Mouse (Mus musculus) yolk sac, embryonic 10.5 days (tissue): Measurements from ENCODE around the gene Trp53tg5.

ENCODE experiments used
- DNase-seq: peaks from one replicate; pipeline ENCODE4 v3.0.0-alpha.2; 2017; ENCODE audit warnings: low spot score

Trp53tg5 gene

DNA sequence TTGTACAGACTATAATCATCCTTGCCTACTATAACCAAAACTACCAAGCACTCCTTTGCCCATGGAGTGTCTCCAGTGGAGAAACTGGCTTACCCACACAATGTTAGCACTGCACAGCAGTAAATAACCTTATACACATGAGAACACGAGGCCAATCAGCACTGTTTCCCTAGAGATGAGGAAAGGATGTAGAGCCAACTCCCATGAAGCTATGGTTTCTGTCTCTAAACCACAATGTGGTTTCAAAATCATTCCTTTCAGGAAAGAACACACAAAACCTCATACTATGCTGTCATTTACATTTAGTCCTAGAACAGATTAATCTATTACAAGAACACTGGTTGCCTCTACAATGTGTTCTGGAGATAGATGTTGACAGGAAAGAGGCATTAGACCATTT is 22.8 kb upstream of the Trp53tg5 start:
- no peak for DNase-seq

DNA sequence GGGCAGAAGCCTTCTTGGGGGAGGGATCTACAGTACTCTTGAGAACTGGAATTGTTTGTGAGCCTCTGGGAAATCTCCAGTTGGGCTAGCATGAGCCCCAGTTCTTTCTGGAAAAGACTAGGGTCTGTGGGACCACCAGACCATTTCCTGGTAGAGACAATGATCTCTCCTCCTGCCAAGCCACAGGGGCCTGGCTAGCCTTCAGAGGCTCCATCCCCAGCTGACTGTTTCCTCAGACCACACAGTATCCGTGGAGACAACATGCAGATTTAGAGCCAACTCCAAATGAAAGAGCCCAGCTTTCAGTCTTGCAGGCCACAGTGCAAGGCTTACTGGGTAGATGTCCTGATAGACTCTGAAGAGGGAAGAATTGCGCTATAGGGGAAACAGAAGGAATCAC is 20.6 kb upstream of the Trp53tg5 start:
- no peak for DNase-seq

DNA sequence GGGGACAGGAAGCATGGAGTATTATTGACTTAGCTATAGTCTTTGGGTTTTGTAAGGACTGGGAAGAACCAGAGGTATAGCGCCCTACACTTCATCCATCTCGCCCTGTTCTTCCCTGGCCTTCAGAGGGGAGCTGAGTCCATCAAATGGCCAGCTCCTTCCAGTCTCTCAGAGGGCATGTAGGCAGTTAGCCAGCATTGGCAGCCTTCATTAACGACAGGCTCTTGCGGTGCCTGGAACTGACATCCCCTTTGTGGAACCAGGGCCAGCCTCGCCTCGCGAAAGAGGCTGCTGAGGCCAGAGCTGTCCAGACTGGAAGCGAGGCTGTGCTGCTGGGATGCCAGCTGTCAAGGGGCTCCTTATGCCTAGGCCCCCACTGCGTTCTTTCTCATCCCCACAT is 14.3 kb upstream of the Trp53tg5 start:
- DNase-seq = no peak

DNA sequence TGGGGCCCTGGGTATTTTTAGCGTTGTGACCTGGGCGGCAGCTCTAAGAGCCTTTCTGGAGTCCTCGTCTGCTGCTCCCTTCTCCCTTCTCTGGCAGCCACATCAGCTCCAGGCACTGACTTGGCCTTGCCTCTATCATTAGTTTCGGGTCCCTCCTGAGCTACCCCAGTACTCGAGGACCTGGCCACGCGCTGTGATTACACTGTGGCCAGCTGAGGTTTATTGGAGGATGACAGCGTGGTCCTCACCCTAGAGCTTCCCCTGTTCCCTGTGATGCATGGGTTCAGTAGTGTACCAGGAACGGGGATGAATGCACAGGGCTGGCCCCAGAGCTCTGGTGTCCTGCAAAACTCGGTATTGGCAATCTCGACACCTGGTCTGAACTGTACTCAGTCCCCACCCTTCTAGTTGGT is 13.6 kb upstream of the Trp53tg5 start:
- no peak for DNase-seq

DNA sequence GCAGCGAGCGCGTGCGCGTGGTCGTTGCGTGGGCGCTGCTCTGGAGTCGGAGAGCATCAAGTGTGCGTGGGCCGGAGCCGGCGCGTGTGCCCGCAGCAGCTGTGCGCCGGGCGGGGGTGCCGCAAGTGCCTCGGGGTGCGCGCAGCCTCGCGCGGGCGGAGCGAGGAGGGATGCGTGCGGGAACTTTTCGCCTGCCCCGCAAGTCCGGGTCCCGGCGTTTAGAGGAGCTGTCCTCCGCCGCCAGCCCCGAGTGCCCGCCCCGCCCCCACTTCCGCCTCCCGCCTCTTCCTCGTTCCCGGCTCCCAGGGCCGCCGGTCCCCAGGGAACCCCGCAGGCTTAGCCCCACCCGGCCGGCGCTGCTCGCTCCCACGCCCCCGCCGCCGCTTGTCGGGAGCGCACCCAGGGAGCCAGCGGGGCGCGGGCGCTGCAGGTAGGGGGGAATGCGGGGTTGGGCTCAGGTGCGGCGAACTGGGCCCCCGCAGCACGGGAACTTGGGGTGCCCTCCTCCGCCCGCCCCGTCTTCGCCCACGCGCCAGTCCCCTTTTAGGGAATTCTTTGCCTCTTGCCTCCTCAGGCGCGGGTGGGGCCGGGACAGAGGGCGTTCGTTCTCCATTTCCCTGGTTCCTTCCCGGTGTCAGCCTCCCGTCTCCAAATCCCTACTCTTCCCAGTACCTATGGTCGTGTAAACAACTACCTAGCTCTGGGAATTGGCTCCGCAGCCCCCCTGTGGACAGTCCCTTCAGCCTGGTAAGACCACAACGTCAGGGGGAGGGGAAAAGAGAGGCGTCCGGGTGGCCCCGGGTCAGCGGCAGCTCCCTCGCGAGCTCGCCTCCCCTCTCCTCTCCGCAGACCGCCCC is 13.0 kb upstream of the Trp53tg5 start:
- DNase-seq = peak; percentile 37

DNA sequence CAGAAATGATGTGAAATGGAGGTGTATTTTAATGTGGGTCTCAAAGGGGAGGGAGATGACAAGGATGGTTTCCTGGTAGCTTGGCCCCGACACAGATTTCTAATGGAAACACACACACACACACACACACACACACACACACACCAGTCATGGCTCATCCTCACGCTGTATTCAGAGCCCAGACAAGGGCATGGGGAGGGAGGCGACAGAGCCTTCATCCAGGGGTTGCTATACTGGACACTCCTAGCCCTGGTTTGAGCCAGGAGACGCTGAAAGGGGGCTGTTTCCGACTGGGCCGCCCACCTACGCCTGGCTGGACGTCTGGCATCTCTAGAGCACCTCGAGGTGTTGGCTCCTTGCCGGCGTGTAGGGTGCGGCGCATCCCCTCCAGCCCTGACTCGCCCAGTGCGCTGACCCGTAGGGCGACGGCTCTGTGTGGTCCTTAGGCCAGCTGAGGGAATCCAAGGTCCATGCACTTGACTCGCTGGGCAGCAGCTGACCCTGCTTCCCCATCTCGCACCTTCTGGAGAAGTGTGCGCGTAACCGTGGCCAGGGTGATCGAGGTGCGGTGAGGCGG is 12.2 kb upstream of the Trp53tg5 start, which contains the start of gene Dbndd2:
Dbndd2 (plus strand) TSS at position 426 of the 577 bp plus-strand sequence.
- DNase-seq = no peak

DNA sequence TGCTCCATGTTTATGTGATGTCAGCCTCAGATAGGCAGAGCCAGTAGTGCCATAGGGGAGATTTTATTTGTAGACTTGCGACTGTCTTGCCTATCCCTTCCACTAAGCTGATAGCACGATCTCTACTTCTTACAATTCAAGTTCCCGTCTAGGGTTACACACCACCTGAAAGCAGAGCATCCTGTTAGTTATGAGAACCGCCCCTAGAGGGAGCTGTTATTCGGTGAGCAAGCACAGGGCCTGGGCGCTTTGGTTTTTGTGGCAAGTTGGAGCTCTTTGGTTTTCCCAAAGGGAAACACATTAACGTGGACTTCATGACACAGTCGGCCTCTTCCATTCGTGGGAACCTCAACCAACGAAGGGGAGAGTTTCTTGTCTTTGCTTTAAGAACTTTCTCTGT is 3.3 kb downstream of the Trp53tg5 start:
- DNase-seq = peak; percentile 40

DNA sequence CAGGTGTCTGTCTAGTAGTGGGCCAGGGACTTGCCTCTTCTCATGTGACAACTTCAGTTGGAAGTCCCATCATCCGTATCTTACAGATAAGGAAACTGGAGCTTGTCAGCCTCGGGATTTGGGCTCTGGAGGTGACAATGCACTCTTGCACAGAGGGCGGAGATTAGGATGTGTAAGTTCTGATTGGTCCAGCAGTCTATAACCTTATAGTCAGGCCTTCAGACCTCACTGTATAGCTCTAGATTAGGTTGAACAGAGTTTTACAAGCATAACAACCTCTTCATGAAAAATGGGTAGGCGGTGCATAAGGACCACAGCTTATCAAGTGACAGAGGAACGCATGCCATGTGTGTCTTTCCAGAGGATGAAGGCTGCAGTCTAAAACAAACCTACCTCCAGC is 6.7 kb downstream of the Trp53tg5 start:
- no peak for DNase-seq

DNA sequence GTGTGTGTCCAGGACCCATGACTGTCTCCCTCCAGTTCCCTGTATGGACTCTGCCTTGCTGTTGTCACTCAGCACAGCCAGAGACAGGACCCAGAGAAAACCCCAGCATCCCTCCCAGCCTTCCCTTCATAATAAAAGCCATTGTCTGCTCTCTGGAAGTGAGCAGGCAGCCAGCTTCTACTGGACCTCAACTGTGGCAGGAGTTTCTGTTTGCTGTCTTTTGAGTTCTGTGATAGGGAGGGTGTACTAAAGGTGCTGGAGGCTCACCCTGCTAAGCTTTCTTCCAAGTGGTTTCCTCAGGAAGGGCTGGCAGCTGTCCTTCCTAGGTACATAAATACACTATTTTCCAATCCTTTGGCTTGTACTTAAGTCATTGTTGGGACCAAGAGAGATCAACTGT is 8.4 kb downstream of the Trp53tg5 start:
- no peak for DNase-seq

DNA sequence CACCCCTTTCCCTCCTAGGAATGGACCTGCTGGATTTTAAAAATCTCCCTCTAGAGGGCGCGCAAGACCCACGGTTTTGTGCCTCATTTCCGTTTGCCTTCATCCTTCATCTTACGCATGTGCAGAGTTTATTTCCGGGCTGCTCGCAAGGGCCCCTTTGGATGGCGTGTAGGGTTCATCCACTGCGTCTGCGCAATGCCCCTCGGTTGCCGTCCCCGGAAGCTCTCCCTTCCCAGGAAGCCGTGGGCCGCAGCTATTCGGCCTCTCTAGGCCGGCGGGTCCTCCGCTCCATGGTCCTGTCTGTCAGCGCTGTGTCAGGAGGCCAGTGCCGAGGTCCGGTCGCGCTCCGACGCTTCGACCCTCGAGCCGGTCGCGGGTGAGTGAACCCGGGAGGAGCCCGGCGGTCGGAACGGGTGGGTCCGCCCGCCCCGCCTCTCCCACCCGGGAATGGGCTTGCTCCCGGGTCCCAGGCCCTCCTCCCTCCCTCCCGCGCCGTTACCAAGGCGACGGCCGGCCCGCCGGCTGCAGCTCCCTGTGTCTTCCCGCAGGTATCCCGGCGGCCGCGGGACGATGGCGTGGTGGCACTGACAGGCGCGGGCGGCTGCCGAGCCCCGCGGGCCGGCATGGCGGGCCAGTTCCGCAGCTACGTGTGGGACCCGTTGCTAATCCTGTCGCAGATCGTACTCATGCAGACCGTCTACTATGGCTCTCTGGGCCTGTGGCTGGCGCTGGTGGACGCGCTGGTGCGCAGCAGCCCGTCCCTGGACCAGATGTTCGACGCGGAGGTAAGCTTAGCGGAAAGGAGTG is 12.6 kb downstream of the Trp53tg5 start, which contains the start of gene Gm20458:
Gm20458 (plus strand) TSS at position 223 of the 807 bp plus-strand sequence.
- peak; percentile 96 for DNase-seq

DNA sequence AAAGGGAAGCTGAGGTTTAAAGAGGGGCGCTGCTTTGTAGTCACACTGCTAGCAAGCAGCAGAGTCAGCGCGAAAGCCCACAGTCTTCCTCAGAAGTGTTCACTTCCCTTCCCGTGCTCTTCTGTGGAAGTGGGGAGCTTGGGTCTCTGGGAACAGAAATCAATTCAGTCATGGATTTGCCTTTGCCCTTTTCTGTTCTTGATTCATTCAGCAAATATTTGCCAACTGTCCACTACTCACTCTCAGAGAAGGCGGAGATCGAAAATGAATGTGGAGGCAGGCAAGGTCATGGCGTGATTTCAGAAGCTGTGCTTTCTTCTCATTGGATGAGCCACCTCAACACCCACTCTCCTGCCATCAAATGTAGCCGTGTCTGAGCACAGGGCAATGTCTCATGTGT is 15.0 kb downstream of the Trp53tg5 start:
- DNase-seq = no peak

DNA sequence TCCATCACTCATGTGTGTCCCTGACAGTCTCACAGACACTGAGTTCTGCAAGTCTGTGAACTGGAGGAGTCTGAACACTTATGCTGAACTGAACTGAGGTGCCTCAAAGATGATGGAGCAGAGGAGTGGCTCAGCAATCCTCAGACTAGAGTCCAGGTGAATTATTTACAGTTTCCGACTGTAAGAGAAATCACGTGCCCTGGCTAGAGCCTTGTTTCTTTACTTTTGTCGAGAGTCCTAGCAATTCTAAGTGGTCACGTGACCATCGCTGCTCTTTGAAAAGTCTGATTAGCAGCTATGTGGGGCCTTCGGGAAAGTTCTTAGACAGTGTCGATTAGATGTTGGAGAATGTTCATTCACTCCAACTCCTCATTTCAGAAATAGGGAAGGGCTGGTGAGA is 15.6 kb downstream of the Trp53tg5 start:
- peak; percentile 77 for DNase-seq

DNA sequence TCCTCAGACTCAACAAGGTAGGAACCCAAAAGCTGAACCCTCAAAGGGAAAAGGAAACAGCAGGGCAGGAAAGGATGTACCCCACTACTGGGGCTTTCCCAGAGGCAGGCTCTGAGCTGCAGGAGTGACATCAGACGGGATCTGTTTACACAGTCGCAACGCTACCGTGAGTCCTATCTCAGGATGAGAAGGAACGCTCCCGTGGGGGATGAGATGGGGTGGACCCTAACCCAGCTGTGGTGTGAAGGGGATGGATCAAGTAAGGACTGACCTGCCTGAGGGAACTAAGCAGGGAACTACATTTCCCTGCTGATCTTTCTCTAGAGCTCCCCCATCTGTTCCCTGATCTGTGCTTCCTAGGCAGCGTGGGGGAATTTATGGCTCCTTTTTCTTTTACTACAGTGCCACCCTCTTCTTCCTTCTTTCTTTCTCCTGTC is 16.6 kb downstream of the Trp53tg5 start, which contains the start of gene Sys1:
Sys1 (plus strand) TSS at position 101 of the 437 bp plus-strand sequence.
- no peak for DNase-seq

DNA sequence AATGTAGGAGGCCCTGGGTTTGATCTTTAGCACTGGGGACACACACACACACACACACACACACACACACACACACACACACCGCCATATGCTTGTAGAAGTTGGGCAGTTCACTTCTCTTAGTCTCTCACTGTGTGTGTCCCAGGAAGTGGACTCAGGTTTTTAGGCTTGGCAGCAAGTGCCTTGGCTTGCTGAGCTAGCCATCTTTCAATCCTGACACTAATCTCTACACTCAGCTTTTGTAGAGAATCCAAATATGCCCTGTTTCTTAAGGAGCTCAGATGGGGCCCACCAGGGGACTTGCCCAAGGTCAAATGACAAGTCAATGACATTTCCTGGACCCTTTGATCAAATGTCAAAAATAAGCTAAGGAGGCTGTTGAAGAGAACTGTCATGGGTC is 17.1 kb downstream of the Trp53tg5 start:
- DNase-seq = no peak

DNA sequence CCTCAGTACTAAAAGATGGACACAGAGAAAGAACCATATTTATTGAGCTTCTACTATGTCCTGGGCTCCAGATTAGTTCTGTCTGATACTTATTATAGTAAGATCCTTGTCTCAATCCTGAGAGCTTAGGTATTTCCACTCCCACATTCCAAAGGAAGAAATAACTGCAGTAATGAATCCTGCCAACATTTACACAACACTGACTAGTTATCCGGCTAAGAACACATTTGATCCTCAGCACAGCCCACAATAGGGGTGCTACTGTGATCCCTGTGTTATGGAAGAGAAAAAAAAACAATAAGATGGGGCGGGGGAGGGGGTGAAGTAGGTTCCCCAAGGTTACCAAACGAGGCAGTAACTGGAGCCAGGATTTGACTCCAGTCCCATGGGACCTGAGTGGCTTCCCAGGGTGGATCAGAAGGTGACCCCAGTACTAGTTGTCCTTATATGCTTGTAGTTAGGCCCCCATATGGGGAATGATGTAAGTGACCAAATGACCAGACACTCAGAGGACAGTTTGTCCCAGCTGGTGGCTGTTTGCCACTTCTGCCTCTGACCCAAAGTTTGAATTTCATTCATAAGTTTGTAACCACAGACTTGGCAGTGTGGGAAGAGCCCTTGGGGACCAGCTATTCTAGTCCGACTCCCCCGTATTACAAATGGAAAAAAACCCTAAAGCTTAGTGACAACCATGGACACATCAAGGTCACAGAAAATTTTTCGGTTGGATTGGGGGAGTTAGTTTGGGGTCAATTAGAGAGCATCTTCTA is 17.9 kb downstream of the Trp53tg5 start:
- DNase-seq = no peak

DNA sequence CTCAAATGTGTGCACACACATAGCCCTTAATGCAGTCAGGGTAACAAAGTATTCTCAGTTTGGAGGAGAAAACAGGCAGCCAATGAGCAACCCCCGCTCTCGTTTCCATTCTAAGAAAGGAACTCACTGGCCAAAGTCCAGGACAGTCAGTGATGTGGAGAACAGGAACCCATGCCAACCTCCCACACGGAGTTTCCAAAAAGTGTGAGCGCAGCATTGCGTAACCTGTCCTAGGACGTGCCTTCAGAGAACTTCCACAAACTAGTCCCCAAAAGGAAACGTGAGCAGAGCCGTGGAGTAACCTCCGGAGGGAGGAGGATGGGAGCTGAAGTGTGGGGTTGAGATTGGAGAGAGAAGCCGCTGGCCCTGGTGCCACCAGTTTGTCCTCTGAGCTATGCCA is 18.7 kb downstream of the Trp53tg5 start:
- peak; percentile 52 for DNase-seq

DNA sequence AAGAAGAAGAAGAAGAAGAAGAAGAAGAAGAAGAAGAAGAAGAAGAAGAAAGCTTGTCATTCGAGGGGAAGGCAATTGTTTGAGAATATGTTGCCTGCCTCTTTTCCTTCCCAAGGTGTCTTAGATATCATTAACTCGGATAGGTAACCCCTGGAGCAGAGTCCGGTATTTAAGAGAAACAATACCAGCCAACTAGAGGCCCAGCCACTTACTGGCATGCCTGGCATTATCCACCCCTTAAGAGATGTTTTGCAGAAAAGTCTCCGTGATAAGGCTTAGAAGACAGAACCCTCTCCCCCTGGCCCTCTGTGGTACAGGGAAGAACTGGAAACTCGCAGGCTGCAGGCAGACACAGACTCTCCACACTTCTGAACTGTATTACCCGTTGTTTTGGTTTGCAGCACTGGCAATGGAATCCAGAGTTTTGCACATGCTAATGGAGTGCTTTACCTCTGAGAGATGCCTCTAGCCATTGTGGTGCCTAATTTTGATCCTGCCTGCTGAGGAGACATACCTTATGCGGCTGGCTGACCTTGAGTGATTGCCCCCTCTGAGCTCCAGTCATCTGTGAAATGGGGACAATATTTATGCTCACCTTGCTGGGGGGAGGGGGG is 19.5 kb downstream of the Trp53tg5 start:
- DNase-seq = no peak

DNA sequence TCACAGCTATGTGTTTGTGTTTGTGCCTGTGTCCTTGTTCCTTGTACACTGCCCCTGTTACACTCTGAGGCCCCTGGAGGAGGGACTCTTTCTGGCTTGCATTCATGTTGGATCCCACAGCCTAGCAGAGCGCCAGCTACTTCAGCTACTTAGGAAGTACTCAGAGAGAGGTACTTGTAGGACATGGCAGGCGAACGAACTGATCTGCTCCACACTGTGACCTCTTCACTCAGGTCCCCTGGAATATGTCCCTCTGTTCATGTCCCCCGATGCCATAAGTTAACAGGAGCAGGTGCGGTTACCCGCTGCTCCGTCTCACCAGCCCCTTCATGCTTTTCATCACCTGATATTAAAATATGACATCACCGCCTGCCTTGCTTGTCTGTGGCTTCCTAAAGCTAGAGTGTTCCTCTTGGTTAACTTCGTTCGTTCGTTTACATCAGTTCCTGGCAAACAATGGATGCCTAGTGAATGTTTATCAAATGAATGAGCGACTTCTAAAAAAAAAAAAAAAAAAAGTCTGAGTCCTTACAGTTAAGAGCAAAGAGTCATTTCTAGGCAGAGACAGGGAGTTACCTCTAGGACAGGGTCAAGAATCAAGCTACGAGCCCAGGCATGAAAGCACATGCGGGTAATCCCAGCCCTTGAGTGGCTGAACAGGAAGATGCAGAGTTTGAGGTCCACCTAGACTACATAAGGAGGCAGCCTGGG is 20.3 kb downstream of the Trp53tg5 start:
- DNase-seq = no peak

DNA sequence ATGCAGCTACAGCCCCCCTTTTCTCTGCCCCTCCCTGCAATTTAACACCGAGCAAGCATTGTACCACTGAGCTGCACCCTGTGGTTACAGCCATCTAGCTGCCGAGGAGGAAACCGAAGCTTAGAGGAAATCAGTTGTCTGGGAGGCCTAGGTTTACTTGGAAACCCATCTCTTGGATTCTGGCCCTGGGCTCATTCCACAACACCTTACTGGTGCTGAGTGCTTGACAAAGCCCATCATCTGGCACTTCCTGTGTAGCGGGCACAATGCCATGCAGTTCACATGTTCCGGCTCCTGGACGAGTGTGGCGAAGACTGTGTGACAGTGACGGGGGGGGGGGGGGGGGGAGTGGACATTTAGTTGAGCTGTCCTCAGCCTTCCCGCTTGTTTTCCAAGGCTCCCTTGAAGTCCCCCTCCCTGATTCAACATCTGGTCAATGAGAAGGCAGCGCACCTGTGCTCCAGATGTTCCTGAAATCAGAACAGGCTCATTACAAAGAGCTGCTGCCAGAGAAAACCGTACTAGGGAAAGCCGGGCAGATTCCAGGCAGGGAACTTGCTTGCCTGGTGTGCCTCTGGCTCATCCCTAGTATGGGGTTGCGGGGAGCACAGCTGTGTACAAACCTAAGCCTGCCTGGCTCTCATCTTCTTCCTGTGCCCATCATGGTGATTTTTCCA is 21.4 kb downstream of the Trp53tg5 start:
- no peak for DNase-seq
